ENCODE assay signal across 7 mouse cellular contexts in the genomic region with DNA sequence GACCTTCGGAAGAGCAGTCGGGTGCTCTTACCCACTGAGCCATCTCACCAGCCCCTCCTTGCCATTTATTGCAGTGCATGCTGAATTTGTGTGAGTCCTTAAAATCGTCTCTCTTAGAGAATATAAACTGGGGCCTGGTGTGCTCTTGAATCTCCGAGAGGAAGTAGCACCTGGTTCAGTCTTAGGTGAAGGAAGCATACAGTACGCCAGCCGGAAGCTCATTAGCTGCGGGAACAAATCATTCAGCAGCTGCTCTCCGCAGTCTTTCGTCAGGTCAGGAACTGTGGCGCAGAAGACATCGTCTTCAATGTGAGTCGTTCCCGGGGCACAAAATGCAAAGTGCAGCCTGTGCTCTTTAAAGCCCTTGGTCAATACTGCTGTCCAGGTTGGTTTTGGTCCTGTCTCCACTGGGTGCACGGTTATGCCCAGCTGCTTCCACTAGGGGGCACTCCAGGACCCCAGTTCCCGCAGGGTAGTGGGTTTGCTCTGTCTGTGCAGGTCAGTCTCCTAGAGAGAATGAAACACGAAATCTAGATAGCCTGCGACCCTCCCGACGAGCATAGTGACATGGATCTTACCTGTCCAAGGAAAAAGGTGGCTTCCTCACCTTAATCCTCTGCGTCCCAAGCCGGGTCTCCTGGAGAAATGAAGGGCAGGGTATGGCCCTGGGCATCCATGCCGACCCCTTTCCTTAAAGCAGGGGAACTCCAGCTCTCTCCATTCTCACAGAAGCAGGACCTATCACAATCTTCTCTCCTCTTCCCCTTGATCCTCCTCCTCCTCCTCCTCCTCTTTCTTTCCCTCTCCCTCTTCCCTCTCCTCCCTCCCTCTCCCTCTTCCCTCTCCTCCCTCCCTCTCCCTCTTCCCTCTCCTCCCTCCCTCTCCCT. TPM values are rescaled to one million over a fixed set of nuclear protein-coding genes. Genes with fewer than 3 reads are reported as not detected.
A peak's percentile ranks its signal among the peaks of the same experiment; 100 is the strongest.
DNase-seq lines count a peak whose midpoint lies in the region; ATAC-seq lines count a peak whose summit lies in the region.

No protein-coding gene starts in this region.

- H3K9me3 ChIP-seq in embryonic facial prominence, embryonic 10.5 days, result no peaks in the 10 kb centered on the region
- no peaks in the 10 kb centered on the region for H3K9me3 ChIP-seq in limb, embryonic 10.5 days (replicated peaks)
- H3K9me3 ChIP-seq in midbrain, embryonic 13.5 days, result no peaks in the 10 kb centered on the region

- H3K4me1 ChIP-seq in embryonic facial prominence, embryonic 10.5 days, result peaks cover 7% of the 10 kb centered on the region
- peaks cover 3% of the 10 kb centered on the region; the same call in 1 of the 2 replicates for H3K4me1 ChIP-seq in limb, embryonic 10.5 days
- 0 out of 2 replicates have a peak, but pooled peaks cover 6% of the 10 kb centered on the region for H3K4me1 ChIP-seq in midbrain, embryonic 13.5 days (replicated peaks)

- H3K9ac ChIP-seq in midbrain, embryonic 13.5 days (replicated peaks), result no peak overlapping the region

- H3K36me3 ChIP-seq in embryonic facial prominence, embryonic 10.5 days (replicated peaks), result no peaks in the 10 kb centered on the region
- no peaks in the 10 kb centered on the region for H3K36me3 ChIP-seq in limb, embryonic 10.5 days
- H3K36me3 ChIP-seq in midbrain, embryonic 13.5 days, result no peaks in the 10 kb centered on the region

- H3K27ac ChIP-seq in embryonic facial prominence, embryonic 10.5 days (replicated peaks), result no peak overlapping the region
- no peak overlapping the region for H3K27ac ChIP-seq in limb, embryonic 10.5 days
- H3K27ac ChIP-seq in midbrain, embryonic 13.5 days, result no peak overlapping the region

- WGBS in embryonic facial prominence, embryonic 10.5 days, result 27% methylated on average over 22 of the region's 22 CpGs
- 26% methylated on average over 22 of the region's 22 CpGs for WGBS in limb, embryonic 10.5 days
- WGBS in midbrain, embryonic 13.5 days, result 29% methylated on average over 22 of the region's 22 CpGs

- no peaks in the 10 kb centered on the region for H3K27me3 ChIP-seq in embryonic facial prominence, embryonic 10.5 days (replicated peaks; ENCODE audit: low read depth, poor library complexity, severe bottlenecking)
- H3K27me3 ChIP-seq in limb, embryonic 10.5 days (ENCODE audit: low read depth, poor library complexity, severe bottlenecking), result no peaks in the 10 kb centered on the region
- no peaks in the 10 kb centered on the region for H3K27me3 ChIP-seq in midbrain, embryonic 13.5 days

- peak; percentile 93 for ATAC-seq in midbrain, embryonic 13.5 days

- DNase-seq in adrenal gland, postnatal 10 days, result peak; percentile 93
- DNase-seq in embryonic facial prominence, embryonic 10.5 days (ENCODE audit: low spot score), result peak; percentile 89
- peak; percentile 94 for DNase-seq in heart, adult 11 months
- DNase-seq in kidney, adult 18-20 months, result peak; percentile 88
- DNase-seq in limb, embryonic 10.5 days (ENCODE audit: low spot score), result peak; percentile 93
- DNase-seq in spleen, adult 18-20 months, result peak; percentile 45 to 68

- H3K4me3 ChIP-seq in embryonic facial prominence, embryonic 10.5 days, result peak overlapping the region; percentile 13
- 0 out of 2 replicates have a peak overlapping the region, but pooled peaks have one; percentile 17 for H3K4me3 ChIP-seq in limb, embryonic 10.5 days
- H3K4me3 ChIP-seq in midbrain, embryonic 13.5 days (replicated peaks), result no peak overlapping the region

- H3K4me2 ChIP-seq in midbrain, embryonic 13.5 days (replicated peaks), result peak overlapping the region; percentile 26

RNA-seq across cellular contexts. Expression of a gene that starts 18.0 kb away (rescaled TPM):
- total RNA-seq in adrenal gland, postnatal 10 days (2021), result 100 to 1,000 TPM; 121 to 185 TPM
- 0.69 and 0.77 TPM in 2 replicates for polyA plus RNA-seq in embryonic facial prominence, embryonic 10.5 days (2016; fragmentation: Nextera tagmentation; extraction: Ambion mirVana)
- polyA plus RNA-seq in limb, embryonic 10.5 days (2016; fragmentation: Nextera tagmentation; extraction: Ambion mirVana), result 0.10 and 0.11 TPM in 2 replicates
- polyA plus RNA-seq in midbrain, embryonic 13.5 days (2015; fragmentation: Nextera tagmentation; extraction: Ambion mirVana), result 0.51 and 1.0 TPM in 2 replicates

RNA-seq across cellular contexts. Expression of a gene that starts 32.5 kb away (rescaled TPM):
- 10 to 100 TPM; 90.6 to 91.7 TPM for total RNA-seq in adrenal gland, postnatal 10 days (2021)
- polyA plus RNA-seq in embryonic facial prominence, embryonic 10.5 days (2016; fragmentation: Nextera tagmentation; extraction: Ambion mirVana), result 175 and 185 TPM in 2 replicates
- 181 and 202 TPM in 2 replicates for polyA plus RNA-seq in limb, embryonic 10.5 days (2016; fragmentation: Nextera tagmentation; extraction: Ambion mirVana)
- 110 TPM in 2 replicates for polyA plus RNA-seq in midbrain, embryonic 13.5 days (2015; fragmentation: Nextera tagmentation; extraction: Ambion mirVana)

RNA-seq across cellular contexts. Expression of a gene that starts 41.7 kb away (rescaled TPM):
- total RNA-seq in adrenal gland, postnatal 10 days (2021), result under 1 TPM in 1 of 2 experiments, not detected in 1; 0.30 TPM
- 0.35 and 0.39 TPM in 2 replicates for polyA plus RNA-seq in embryonic facial prominence, embryonic 10.5 days (2016; fragmentation: Nextera tagmentation; extraction: Ambion mirVana)
- 0.26 and 0.81 TPM in 2 replicates for polyA plus RNA-seq in limb, embryonic 10.5 days (2016; fragmentation: Nextera tagmentation; extraction: Ambion mirVana)
- not detected in 2 replicates for polyA plus RNA-seq in midbrain, embryonic 13.5 days (2015; fragmentation: Nextera tagmentation; extraction: Ambion mirVana)

RNA-seq across cellular contexts. Expression of a gene that starts 55.8 kb away (rescaled TPM):
- total RNA-seq in adrenal gland, postnatal 10 days (2021), result under 1 TPM; 0.27 to 0.97 TPM
- polyA plus RNA-seq in embryonic facial prominence, embryonic 10.5 days (2016; fragmentation: Nextera tagmentation; extraction: Ambion mirVana), result 0.13 and 0.17 TPM in 2 replicates
- 0.14 and 0.55 TPM in 2 replicates for polyA plus RNA-seq in limb, embryonic 10.5 days (2016; fragmentation: Nextera tagmentation; extraction: Ambion mirVana)
- not detected in 2 replicates for polyA plus RNA-seq in midbrain, embryonic 13.5 days (2015; fragmentation: Nextera tagmentation; extraction: Ambion mirVana)
